Mouse (Mus musculus): Measurements from ENCODE around the gene Gli2. TPM values are rescaled to one million over a fixed set of nuclear protein-coding genes. Genes with fewer than 3 reads are reported as not detected.

Gli2 gene
- polyA plus RNA-seq, 1 experiment from 2014 or later = 12.9 TPM

- 74% methylated on average over 3 of the region's 3 CpGs for WGBS
- Histone ChIP-seq H3K27me3 (ENCODE audit: poor library complexity, severe bottlenecking) (0 out of 2 replicates have a peak, but pooled peaks cover 8% of the 10 kb centered on the region), H3K4me1 (peaks cover 24% of the 10 kb centered on the region), H3K9me3 (no peaks in the 10 kb centered on the region), H3K27ac (no peak overlapping the region), H3K36me3 (replicated peaks) (peaks cover 10% of the 10 kb centered on the region), H3K4me3 (no peak overlapping the region)
- DNase-seq (ENCODE audit: extremely low spot score, low spot score) = no peak
Measured at GRCm38 (mm10) chr1:118898351-118898750, 155.1 kb downstream of the Gli2 start.

GRCm38 (mm10) chr1:118895026-118895762, 158.2 kb downstream of the Gli2 start:
- no peak overlapping the region for H3K27ac ChIP-seq
- DNase-seq (ENCODE audit: extremely low spot score, low spot score) = no peak
- peaks cover 9% of the 10 kb centered on the region for H3K36me3 ChIP-seq (replicated peaks)
- no peaks in the 10 kb centered on the region for H3K27me3 ChIP-seq (ENCODE audit: poor library complexity, severe bottlenecking)
- WGBS = 90% methylated on average over 9 of the region's 9 CpGs
- peaks cover 36% of the 10 kb centered on the region for H3K4me1 ChIP-seq
- no peaks in the 10 kb centered on the region for H3K9me3 ChIP-seq
- H3K4me3 ChIP-seq = no peak overlapping the region

DNA sequence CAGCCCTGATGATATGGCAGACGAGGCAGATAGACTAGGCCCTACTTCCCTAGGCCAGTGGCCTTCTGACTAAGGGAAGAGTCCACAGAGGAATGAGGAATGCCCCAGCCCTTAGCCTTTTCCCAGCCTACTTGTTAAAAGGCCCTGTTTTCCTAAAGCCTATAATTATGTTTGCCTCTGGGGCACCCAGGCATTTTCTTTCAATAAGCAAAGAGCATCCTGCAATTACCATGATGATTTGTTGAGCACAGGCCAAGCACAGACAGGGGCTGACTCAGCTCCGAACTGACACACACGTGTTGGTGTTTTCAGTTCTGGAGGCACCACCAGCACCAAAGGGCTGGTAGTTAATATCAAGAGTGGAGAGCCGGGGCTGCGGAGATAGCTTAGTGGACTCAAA, 162.0 kb downstream of the Gli2 start:
- Histone ChIP-seq H3K4me3 (no peak overlapping the region), H3K36me3 (replicated peaks) (peaks cover 30% of the 10 kb centered on the region), H3K27me3 (ENCODE audit: poor library complexity, severe bottlenecking) (no peaks in the 10 kb centered on the region), H3K9me3 (no peaks in the 10 kb centered on the region), H3K4me1 (peaks cover 50% of the 10 kb centered on the region), H3K27ac (no peak overlapping the region)
- no peak for DNase-seq (ENCODE audit: extremely low spot score, low spot score)
- 63% methylated on average over 5 of the region's 5 CpGs for WGBS

- peak overlapping the region; percentile 58 for H3K27ac ChIP-seq
- WGBS = 59% methylated on average over 14 of the region's 14 CpGs
- H3K36me3 ChIP-seq (replicated peaks) = peaks cover 41% of the 10 kb centered on the region
- H3K4me3 ChIP-seq = no peak overlapping the region
- H3K4me1 ChIP-seq = peaks cover 50% of the 10 kb centered on the region
- no peaks in the 10 kb centered on the region for H3K9me3 ChIP-seq
- H3K27me3 ChIP-seq (ENCODE audit: poor library complexity, severe bottlenecking) = no peaks in the 10 kb centered on the region
- no peak for DNase-seq (ENCODE audit: extremely low spot score, low spot score)
Measured at GRCm38 (mm10) chr1:118890125-118890875, 163.1 kb downstream of the Gli2 start.

DNA sequence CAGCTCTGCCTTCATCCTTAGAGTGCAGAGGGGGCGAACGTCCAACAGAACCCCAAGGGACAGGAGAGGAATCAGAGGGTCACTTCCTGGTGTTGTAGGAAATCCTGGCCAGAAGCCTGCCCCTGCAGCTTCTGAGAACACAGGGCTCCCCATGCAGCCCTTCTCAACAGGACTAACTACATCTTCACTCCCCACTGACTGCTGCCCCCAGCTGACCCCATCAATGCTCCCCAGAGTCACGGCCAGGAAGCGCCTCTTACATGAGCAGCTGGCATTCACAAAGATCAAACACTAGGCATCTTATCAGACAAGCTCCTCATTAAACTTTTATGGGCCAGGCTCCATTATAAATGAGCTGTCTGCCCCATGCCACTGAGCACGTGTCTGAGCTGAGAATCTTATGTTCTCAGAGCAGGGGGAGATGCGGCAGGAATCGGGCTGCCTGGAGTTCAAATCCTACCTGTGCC, 172.6 kb downstream of the Gli2 start:
- no peak overlapping the region for H3K4me3 ChIP-seq
- H3K27ac ChIP-seq = no peak overlapping the region

GRCm38 (mm10) chr1:118878291-118878690, 175.1 kb downstream of the Gli2 start:
- no peak for DNase-seq (ENCODE audit: extremely low spot score, low spot score)
- H3K27me3 ChIP-seq (ENCODE audit: poor library complexity, severe bottlenecking) = no peaks in the 10 kb centered on the region
- H3K36me3 ChIP-seq (replicated peaks) = peaks cover 89% of the 10 kb centered on the region
- peaks cover 5% of the 10 kb centered on the region for H3K4me1 ChIP-seq
- no peak overlapping the region for H3K4me3 ChIP-seq
- H3K27ac ChIP-seq = no peak overlapping the region
- WGBS = 81% methylated on average over 6 of the region's 6 CpGs
- no peaks in the 10 kb centered on the region for H3K9me3 ChIP-seq

More for the DNA sequence above, 172.6 kb downstream of the Gli2 start:
- WGBS = 85% methylated on average over 7 of the region's 7 CpGs
- H3K36me3 ChIP-seq (replicated peaks) = peaks cover 91% of the 10 kb centered on the region
- H3K4me1 ChIP-seq = peaks cover 5% of the 10 kb centered on the region
- no peak for DNase-seq (ENCODE audit: extremely low spot score, low spot score)
- H3K27me3 ChIP-seq (ENCODE audit: poor library complexity, severe bottlenecking) = no peaks in the 10 kb centered on the region
- H3K9me3 ChIP-seq = no peaks in the 10 kb centered on the region

GRCm38 (mm10) chr1:118875227-118875626, 178.2 kb downstream of the Gli2 start:
- Histone ChIP-seq H3K9me3 (no peaks in the 10 kb centered on the region), H3K36me3 (replicated peaks) (peaks cover 94% of the 10 kb centered on the region), H3K27me3 (ENCODE audit: poor library complexity, severe bottlenecking) (no peaks in the 10 kb centered on the region), H3K4me3 (no peak overlapping the region), H3K27ac (0 out of 2 replicates have a peak overlapping the region, but pooled peaks have one; percentile 2), H3K4me1 (no peaks in the 10 kb centered on the region; the same call in 1 of the 2 replicates)
- 88% methylated on average over 9 of the region's 9 CpGs for WGBS
- DNase-seq (ENCODE audit: extremely low spot score, low spot score) = no peak

GRCm38 (mm10) chr1:118873559-118873958, 179.9 kb downstream of the Gli2 start:
- no peak for DNase-seq (ENCODE audit: extremely low spot score, low spot score)
- peaks cover 96% of the 10 kb centered on the region for H3K36me3 ChIP-seq (replicated peaks)
- WGBS = 90% methylated on average over 7 of the region's 7 CpGs

DNA sequence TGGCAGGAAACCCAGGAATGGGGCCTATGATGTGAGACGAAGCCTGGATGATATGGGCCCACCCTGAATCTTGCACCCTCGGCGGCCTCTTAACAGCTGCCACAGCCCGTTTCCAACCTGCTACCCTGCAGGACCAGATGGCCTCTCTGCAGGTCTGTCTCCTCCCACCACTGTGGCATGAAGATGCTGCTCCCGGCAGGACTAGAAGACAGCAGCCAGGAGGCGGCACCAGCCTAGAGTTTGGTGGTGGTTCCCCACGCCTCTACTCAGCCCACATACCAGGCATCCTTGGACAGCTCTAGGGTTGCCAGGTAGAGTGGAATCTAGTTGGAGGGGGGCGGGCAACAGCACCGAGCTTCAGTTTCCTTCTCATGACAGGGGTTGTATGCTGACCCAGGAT, 188.7 kb downstream of the Gli2 start:
- H3K36me3 ChIP-seq (replicated peaks) = peaks cover 99% of the 10 kb centered on the region
- no peaks in the 10 kb centered on the region for H3K27me3 ChIP-seq (ENCODE audit: poor library complexity, severe bottlenecking)
- no peak overlapping the region for H3K4me3 ChIP-seq
- no peak overlapping the region for H3K27ac ChIP-seq
- no peaks in the 10 kb centered on the region for H3K4me1 ChIP-seq
- no peaks in the 10 kb centered on the region for H3K9me3 ChIP-seq
- DNase-seq (ENCODE audit: extremely low spot score, low spot score) = no peak
- 86% methylated on average over 9 of the region's 9 CpGs for WGBS

More at GRCm38 (mm10) chr1:118873559-118873958, 179.9 kb downstream of the Gli2 start:
- H3K4me1 ChIP-seq = no peaks in the 10 kb centered on the region
- H3K27ac ChIP-seq = no peak overlapping the region
- H3K27me3 ChIP-seq (ENCODE audit: poor library complexity, severe bottlenecking) = no peaks in the 10 kb centered on the region
- no peaks in the 10 kb centered on the region for H3K9me3 ChIP-seq
- H3K4me3 ChIP-seq = no peak overlapping the region

- Histone ChIP-seq H3K9me3 (no peaks in the 10 kb centered on the region), H3K27ac (no peak overlapping the region), H3K27me3 (ENCODE audit: poor library complexity, severe bottlenecking) (no peaks in the 10 kb centered on the region), H3K36me3 (replicated peaks) (peaks cover 99% of the 10 kb centered on the region), H3K4me3 (no peak overlapping the region), H3K4me1 (no peaks in the 10 kb centered on the region)
- DNase-seq (ENCODE audit: extremely low spot score, low spot score) = no peak
- 83% methylated on average over 5 of the region's 5 CpGs for WGBS
Measured at GRCm38 (mm10) chr1:118864031-118864430, 189.4 kb downstream of the Gli2 start.

DNA sequence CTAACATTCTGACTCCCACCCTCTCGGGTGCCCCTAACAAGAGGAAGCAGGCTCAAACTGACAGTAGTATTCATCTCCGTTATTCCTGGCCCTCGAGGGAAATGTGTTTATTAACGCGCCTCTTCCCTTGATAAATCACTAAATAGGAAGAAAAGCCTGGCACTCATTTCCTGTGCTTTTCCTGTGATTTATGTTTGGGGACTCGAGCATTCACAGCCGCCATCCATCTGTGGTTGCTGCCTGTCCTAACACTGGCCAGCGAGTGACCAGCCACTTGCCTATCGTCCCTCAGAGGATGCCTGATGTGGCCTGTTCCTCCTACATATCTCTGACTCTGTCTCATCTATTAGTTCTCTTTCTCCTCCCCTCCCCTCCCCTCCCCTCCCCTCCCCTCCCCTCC, 195.3 kb downstream of the Gli2 start:
- Histone ChIP-seq H3K4me3 (no peak overlapping the region), H3K36me3 (replicated peaks) (peaks cover 96% of the 10 kb centered on the region), H3K9me3 (no peaks in the 10 kb centered on the region), H3K4me1 (no peaks in the 10 kb centered on the region), H3K27ac (no peak overlapping the region), H3K27me3 (ENCODE audit: poor library complexity, severe bottlenecking) (no peaks in the 10 kb centered on the region)
- no peak for DNase-seq (ENCODE audit: extremely low spot score, low spot score)
- WGBS = 93% methylated on average over 9 of the region's 9 CpGs

- H3K4me1 ChIP-seq = no peaks in the 10 kb centered on the region
- H3K9me3 ChIP-seq = no peaks in the 10 kb centered on the region
- H3K36me3 ChIP-seq (replicated peaks) = peaks cover 30% of the 10 kb centered on the region
- H3K27ac ChIP-seq = no peak overlapping the region
- no peaks in the 10 kb centered on the region for H3K27me3 ChIP-seq (ENCODE audit: poor library complexity, severe bottlenecking)
- DNase-seq (ENCODE audit: extremely low spot score, low spot score) = no peak
- no peak overlapping the region for H3K4me3 ChIP-seq
- 87% methylated on average over 5 of the region's 5 CpGs for WGBS
Measured at GRCm38 (mm10) chr1:118830658-118831057, 222.8 kb downstream of the Gli2 start.

DNA sequence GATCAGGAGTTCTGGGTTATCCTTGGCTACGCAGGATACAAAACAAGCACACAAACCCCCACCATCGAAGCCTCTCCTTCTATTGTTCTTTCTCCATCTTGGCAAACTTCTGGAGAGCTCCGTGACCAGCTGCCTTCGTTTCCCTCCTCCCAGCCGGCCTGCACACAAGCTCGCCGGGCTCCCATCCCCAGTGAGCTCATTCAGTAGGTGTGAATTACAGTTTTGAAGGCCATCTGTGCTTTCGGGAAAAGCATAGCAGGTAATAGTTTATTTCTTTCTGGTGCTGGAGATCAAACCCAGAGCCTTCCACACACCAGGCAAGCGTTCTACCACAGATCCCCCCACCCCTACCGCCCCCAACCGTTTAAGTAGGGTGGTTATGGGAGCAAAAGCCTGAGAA, 226.8 kb downstream of the Gli2 start:
- Histone ChIP-seq H3K4me3 (no peak overlapping the region), H3K27me3 (ENCODE audit: poor library complexity, severe bottlenecking) (no peaks in the 10 kb centered on the region), H3K36me3 (replicated peaks) (no peaks in the 10 kb centered on the region), H3K9me3 (peaks cover 6% of the 10 kb centered on the region; the same call in 1 of the 2 replicates), H3K27ac (no peak overlapping the region), H3K4me1 (0 out of 2 replicates have a peak, but pooled peaks cover 3% of the 10 kb centered on the region)
- no peak for DNase-seq (ENCODE audit: extremely low spot score, low spot score)
- WGBS = 93% methylated on average over 11 of the region's 11 CpGs
